Mouse (Mus musculus): Measurements from ENCODE around the gene Tcirg1. TPM values are rescaled to one million over a fixed set of nuclear protein-coding genes. Genes with fewer than 3 reads are reported as not detected.
A peak's percentile ranks its signal among the peaks of the same experiment; 100 is the strongest.

Gene Tcirg1
- polyA plus RNA-seq, 1 experiment from 2014 or later = 18.7 TPM

- Histone ChIP-seq H3K4me3 (no peak overlapping the region), H3K27ac (replicated peaks) (no peak overlapping the region), H3K9me3 (no peaks in the 10 kb centered on the region), H3K4me1 (peaks cover 29% of the 10 kb centered on the region), H3K4me2 (replicated peaks) (no peak overlapping the region), H3K36me3 (peaks cover 3% of the 10 kb centered on the region; the same call in 1 of the 2 replicates), H3K9ac (replicated peaks) (no peak overlapping the region), H3K27me3 (no peaks in the 10 kb centered on the region)
- WGBS = 93% methylated on average over 3 of the region's 3 CpGs
- no peak for ATAC-seq (ENCODE audit: low FRiP score, low read depth)
These were observed 49.7 kb downstream of the Tcirg1 start for GRCm38 (mm10) chr19:3857220-3857619.

DNA sequence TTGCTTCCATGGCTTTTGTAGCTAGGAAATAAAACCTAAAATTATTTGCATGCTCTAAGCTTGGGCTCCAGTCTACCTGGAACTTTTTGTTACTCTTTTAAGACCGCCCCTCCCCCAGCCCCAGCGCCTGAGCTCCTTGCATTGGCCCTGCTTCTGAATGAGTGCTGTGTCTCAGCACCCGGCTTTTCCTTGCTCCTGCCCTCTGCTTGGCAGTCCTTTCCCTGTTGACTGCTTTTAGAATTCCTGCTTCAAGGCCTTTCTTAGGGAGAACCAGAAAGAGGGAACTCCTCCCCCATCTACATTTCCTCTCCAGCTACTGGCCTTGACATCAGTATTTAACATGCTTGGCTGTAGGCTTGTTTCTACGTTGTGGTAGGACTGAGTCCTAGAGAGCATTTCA is 51.3 kb downstream of the Tcirg1 start:
- H3K9ac ChIP-seq (replicated peaks) = no peak overlapping the region
- no peaks in the 10 kb centered on the region for H3K9me3 ChIP-seq
- H3K27me3 ChIP-seq = no peaks in the 10 kb centered on the region
- ATAC-seq (ENCODE audit: low FRiP score, low read depth) = no peak
- 27% methylated on average over 4 of the region's 4 CpGs for WGBS
- H3K36me3 ChIP-seq = no peaks in the 10 kb centered on the region
- H3K4me1 ChIP-seq = peaks cover 36% of the 10 kb centered on the region
- no peak overlapping the region for H3K4me3 ChIP-seq
- no peak overlapping the region for H3K27ac ChIP-seq (replicated peaks)
- 0 out of 2 replicates have a peak overlapping the region, but pooled peaks have one; percentile 9 for H3K4me2 ChIP-seq (replicated peaks)

DNA sequence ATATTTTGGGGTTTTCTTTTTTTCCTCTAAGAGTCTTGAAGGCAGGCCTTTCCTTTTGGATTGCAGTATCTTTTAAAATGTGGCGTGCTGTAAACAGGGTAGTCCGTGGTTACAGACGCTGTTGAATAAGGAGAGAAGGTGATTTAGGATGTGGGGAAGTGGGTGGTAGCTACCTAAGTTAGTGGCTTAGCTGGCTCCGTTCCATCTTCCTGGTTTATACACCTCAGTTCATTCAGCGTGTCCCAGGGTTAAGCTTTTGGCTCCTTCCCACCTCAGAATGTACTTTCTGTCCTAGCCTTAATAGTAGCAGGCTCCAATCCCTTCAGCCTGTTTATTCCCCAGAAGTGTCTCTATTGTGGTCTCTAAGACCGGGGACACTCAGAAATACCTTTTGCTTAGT is 51.8 kb downstream of the Tcirg1 start:
- Histone ChIP-seq H3K4me1 (peaks cover 36% of the 10 kb centered on the region), H3K4me3 (no peak overlapping the region), H3K9ac (replicated peaks) (no peak overlapping the region), H3K27me3 (no peaks in the 10 kb centered on the region), H3K9me3 (no peaks in the 10 kb centered on the region), H3K36me3 (no peaks in the 10 kb centered on the region), H3K27ac (replicated peaks) (no peak overlapping the region), H3K4me2 (replicated peaks) (0 out of 2 replicates have a peak overlapping the region, but pooled peaks have one; percentile 9)
- ATAC-seq (ENCODE audit: low FRiP score, low read depth) = no peak
- WGBS = 70% methylated on average over 6 of the region's 6 CpGs

GRCm38 (mm10) chr19:3853891-3854290 is 53.0 kb downstream of the Tcirg1 start:
- no peak for ATAC-seq (ENCODE audit: low FRiP score, low read depth)
- Histone ChIP-seq H3K27ac (replicated peaks) (no peak overlapping the region), H3K27me3 (no peaks in the 10 kb centered on the region), H3K9me3 (no peaks in the 10 kb centered on the region), H3K4me2 (replicated peaks) (0 out of 2 replicates have a peak overlapping the region, but pooled peaks have one; percentile 73), H3K4me3 (no peak overlapping the region), H3K9ac (replicated peaks) (no peak overlapping the region), H3K4me1 (peaks cover 36% of the 10 kb centered on the region), H3K36me3 (no peaks in the 10 kb centered on the region)
- 92% methylated on average over 1 of the region's 1 CpGs for WGBS

DNA sequence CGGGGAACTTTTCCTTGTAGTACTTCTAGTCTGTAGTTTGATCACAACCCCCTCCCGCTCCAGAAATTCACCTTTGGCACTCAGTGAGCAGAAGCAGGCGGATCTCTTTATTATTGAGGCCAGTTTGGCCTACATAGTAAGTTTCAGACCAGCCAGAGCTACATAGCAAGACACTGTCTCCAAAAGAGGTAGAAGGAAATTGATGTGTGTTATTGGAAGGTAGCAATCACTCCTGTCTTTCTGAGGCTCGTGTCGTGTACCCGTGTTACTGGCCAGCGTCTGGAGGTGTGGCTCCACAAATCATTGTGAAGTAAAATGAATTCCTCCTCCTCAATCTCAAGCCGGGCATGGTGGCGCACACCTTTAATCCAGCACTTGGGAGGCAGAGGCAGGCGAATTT is 53.8 kb downstream of the Tcirg1 start:
- H3K4me2 ChIP-seq (replicated peaks) = peak overlapping the region; percentile 73
- H3K4me3 ChIP-seq = peak overlapping the region; percentile 86

GRCm38 (mm10) chr19:3851979-3852681 is 54.8 kb downstream of the Tcirg1 start:
- Histone ChIP-seq H3K4me3 (peak overlapping the region; percentile 86), H3K9ac (replicated peaks) (peak overlapping the region; percentile 85), H3K9me3 (no peaks in the 10 kb centered on the region), H3K27ac (replicated peaks) (peak overlapping the region; percentile 97), H3K27me3 (no peaks in the 10 kb centered on the region), H3K4me2 (replicated peaks) (peak overlapping the region; percentile 73), H3K36me3 (no peaks in the 10 kb centered on the region), H3K4me1 (peaks cover 36% of the 10 kb centered on the region)
- WGBS = under 1% methylated on average over 69 of the region's 74 CpGs
- no peak; the same call in 1 of the 2 replicates for ATAC-seq (ENCODE audit: low FRiP score, low read depth)

More for the DNA sequence above, 53.8 kb downstream of the Tcirg1 start:
- H3K36me3 ChIP-seq = no peaks in the 10 kb centered on the region
- no peak for ATAC-seq (ENCODE audit: low FRiP score, low read depth)
- H3K9ac ChIP-seq (replicated peaks) = no peak overlapping the region
- WGBS = 95% methylated on average over 10 of the region's 10 CpGs
- no peaks in the 10 kb centered on the region for H3K27me3 ChIP-seq
- H3K4me1 ChIP-seq = peaks cover 36% of the 10 kb centered on the region
- no peak overlapping the region for H3K27ac ChIP-seq (replicated peaks)
- H3K9me3 ChIP-seq = no peaks in the 10 kb centered on the region

DNA sequence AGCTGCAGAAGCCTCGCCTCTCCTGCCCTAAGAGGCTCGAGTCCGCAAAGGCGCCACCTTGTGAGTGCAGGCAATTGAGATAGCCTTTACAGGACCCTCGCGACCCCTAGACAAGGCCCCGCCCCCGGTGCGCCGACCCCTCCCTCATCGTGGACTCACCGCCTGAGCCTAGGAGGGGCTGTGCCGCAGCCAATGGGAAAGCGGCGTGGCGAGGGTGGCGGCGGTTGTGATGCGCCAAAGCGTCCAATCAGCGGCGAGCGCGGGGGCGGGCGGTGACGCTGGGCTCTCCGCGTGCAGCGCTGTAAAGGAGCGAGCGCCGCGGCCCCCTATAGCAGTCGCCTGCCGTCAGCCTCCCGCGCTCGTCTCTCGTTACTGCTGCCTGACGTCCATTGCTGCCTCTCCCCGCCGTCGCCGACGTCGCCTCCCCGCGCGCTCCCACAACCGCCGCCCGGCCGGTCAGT is 55.4 kb downstream of the Tcirg1 start, which contains the start of gene Chka:
Gene Chka (plus strand): TSS at position 272 of the 461 bp plus-strand sequence.
- WGBS = 0% methylated on average over 53 of the region's 54 CpGs
- H3K4me1 ChIP-seq = peaks cover 36% of the 10 kb centered on the region
- peak; percentile 99 for ATAC-seq (ENCODE audit: low FRiP score, low read depth)

GRCm38 (mm10) chr19:3850847-3851469 is 56.0 kb downstream of the Tcirg1 start:
- WGBS = 6% methylated on average over 19 of the region's 19 CpGs

More for the DNA sequence above, 55.4 kb downstream of the Tcirg1 start, which contains the start of gene Chka:
- Histone ChIP-seq H3K27ac (replicated peaks) (peak within 1 kb of the TSS; percentile 97), H3K4me2 (replicated peaks) (peak within 1 kb of the TSS; percentile 73), H3K9ac (replicated peaks) (peak within 1 kb of the TSS; percentile 85), H3K27me3 (no peaks in the 10 kb centered on the region), H3K4me3 (peak within 1 kb of the TSS; percentile 86), H3K36me3 (no peaks in the 10 kb centered on the region), H3K9me3 (no peaks in the 10 kb centered on the region)

GRCm38 (mm10) chr19:3850076-3850475 is 56.9 kb downstream of the Tcirg1 start:
- Histone ChIP-seq H3K36me3 (no peaks in the 10 kb centered on the region), H3K4me2 (replicated peaks) (no peak overlapping the region), H3K9ac (replicated peaks) (no peak overlapping the region), H3K4me3 (no peak overlapping the region), H3K9me3 (no peaks in the 10 kb centered on the region), H3K27ac (replicated peaks) (no peak overlapping the region), H3K27me3 (no peaks in the 10 kb centered on the region), H3K4me1 (peaks cover 27% of the 10 kb centered on the region)
- 27% methylated on average over 5 of the region's 5 CpGs for WGBS
- no peak for ATAC-seq (ENCODE audit: low FRiP score, low read depth)

More at GRCm38 (mm10) chr19:3850847-3851469, 56.0 kb downstream of the Tcirg1 start:
- H3K9ac ChIP-seq (replicated peaks) = peak overlapping the region; percentile 12; the same call in 1 of the 2 replicates
- no peaks in the 10 kb centered on the region for H3K9me3 ChIP-seq
- H3K36me3 ChIP-seq = no peaks in the 10 kb centered on the region
- peaks cover 35% of the 10 kb centered on the region for H3K4me1 ChIP-seq
- no peak for ATAC-seq (ENCODE audit: low FRiP score, low read depth)
- peak overlapping the region; percentile 97 for H3K27ac ChIP-seq (replicated peaks)
- no peaks in the 10 kb centered on the region for H3K27me3 ChIP-seq
- peak overlapping the region; percentile 86 for H3K4me3 ChIP-seq
- peak overlapping the region; percentile 73 for H3K4me2 ChIP-seq (replicated peaks)

DNA sequence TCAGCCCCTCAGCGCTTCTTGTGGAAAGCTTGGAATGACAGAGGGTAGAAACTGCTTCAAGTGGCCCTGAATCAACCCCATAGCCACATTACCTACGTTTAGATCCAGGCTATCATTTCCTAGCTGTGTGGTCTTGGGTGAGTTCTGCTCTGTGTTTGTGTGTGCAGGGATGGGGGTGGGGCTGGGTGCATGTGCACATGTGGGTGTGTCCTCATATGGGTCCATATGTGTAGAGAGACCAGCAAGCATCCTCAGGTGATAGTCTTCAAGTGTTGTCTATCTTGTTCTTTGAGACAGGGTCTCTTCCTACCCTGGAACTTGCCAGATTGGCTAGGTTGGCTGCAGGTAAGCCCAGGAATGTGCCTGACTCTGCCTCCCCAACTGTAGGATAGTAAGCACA is 57.7 kb downstream of the Tcirg1 start:
- Histone ChIP-seq H3K27me3 (no peaks in the 10 kb centered on the region), H3K36me3 (no peaks in the 10 kb centered on the region), H3K9me3 (no peaks in the 10 kb centered on the region), H3K4me3 (no peak overlapping the region), H3K27ac (replicated peaks) (no peak overlapping the region), H3K4me2 (replicated peaks) (no peak overlapping the region), H3K4me1 (peaks cover 21% of the 10 kb centered on the region), H3K9ac (replicated peaks) (no peak overlapping the region)
- ATAC-seq (ENCODE audit: low FRiP score, low read depth) = no peak
- WGBS = 80% methylated on average over 2 of the region's 2 CpGs

DNA sequence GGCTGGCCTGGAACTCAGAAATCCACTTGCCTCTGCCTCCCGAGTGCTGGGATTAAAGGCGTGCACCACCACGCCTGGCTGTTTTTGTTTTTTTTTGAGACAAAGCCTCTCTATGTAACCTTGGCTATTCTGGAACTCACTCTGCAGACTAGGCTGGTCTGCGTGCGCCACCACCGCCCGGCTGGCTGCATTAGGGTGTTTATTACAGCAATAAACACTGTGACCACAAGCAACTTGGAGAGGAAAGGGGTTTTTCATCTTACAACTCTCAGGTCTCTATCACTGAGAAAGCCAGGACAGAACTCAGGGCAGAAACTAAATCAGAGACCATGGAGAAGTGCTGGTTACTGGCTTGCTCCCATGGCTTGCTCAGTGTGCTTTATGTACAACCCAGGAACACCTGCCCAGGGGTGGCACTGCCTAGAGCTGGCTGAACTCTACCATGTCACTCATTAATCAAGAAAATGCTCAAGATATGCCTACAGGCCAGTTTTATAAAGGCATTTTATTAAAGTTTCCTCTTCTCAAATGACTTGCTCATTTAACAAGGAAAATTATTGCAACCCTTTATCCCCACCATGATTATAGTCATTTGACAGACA is 58.6 kb downstream of the Tcirg1 start:
- ATAC-seq (ENCODE audit: low FRiP score, low read depth) = no peak
- no peaks in the 10 kb centered on the region for H3K27me3 ChIP-seq
- no peak overlapping the region for H3K9ac ChIP-seq (replicated peaks)
- H3K4me1 ChIP-seq = peaks cover 11% of the 10 kb centered on the region
- no peaks in the 10 kb centered on the region for H3K36me3 ChIP-seq
- no peaks in the 10 kb centered on the region for H3K9me3 ChIP-seq
- WGBS = 86% methylated on average over 7 of the region's 7 CpGs
- no peak overlapping the region for H3K4me2 ChIP-seq (replicated peaks)
- no peak overlapping the region for H3K27ac ChIP-seq (replicated peaks)
- H3K4me3 ChIP-seq = no peak overlapping the region

- no peak overlapping the region for H3K4me2 ChIP-seq (replicated peaks)
- peaks cover 8% of the 10 kb centered on the region for H3K4me1 ChIP-seq
- H3K27me3 ChIP-seq = no peaks in the 10 kb centered on the region
- ATAC-seq (ENCODE audit: low FRiP score, low read depth) = no peak
- H3K4me3 ChIP-seq = no peak overlapping the region
- 82% methylated on average over 5 of the region's 5 CpGs for WGBS
- no peaks in the 10 kb centered on the region for H3K9me3 ChIP-seq
- H3K9ac ChIP-seq (replicated peaks) = no peak overlapping the region
- H3K36me3 ChIP-seq = no peaks in the 10 kb centered on the region
- no peak overlapping the region for H3K27ac ChIP-seq (replicated peaks)
These were observed 59.2 kb downstream of the Tcirg1 start for GRCm38 (mm10) chr19:3847711-3848110.
